Mouse (Mus musculus): ENCODE measurements around the gene Rundc3a.

The Rundc3a gene

DNA sequence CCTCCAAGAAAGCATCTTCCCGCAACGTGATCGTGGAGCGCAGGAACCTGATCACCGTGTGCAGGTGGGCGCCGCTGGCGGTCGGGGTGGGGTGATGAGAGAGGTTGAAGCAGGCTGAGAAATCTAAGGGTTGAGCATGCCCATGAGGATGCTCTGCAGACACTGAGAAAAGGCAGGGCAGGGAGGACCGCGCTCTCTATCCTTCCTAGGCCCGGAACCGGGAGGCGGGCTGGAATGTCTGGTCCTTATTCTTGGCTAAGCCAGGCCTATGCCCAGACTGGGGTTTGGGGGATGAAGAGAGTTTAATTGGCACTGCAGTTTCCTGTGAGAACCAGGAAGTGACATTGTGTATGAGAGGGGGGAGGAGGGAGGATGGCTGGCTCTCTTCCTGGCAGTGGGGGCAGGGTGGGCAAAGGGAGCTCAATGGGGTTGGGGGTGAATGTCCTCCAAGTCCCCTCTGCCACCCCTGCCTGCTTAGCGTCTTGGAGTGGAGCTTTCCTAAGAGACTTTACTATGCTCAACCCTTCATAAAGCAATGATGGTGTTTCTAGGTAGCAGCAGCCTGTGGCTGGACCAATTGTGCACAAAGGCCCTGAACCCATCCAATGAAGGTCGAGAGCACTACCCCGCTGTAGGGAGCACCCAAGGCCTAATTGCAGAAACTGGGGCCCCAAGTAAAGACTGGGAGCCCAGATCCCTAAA lies 667 bp downstream of the Rundc3a start:
- DNase-seq (ENCODE audit: low read depth): no peak

DNA sequence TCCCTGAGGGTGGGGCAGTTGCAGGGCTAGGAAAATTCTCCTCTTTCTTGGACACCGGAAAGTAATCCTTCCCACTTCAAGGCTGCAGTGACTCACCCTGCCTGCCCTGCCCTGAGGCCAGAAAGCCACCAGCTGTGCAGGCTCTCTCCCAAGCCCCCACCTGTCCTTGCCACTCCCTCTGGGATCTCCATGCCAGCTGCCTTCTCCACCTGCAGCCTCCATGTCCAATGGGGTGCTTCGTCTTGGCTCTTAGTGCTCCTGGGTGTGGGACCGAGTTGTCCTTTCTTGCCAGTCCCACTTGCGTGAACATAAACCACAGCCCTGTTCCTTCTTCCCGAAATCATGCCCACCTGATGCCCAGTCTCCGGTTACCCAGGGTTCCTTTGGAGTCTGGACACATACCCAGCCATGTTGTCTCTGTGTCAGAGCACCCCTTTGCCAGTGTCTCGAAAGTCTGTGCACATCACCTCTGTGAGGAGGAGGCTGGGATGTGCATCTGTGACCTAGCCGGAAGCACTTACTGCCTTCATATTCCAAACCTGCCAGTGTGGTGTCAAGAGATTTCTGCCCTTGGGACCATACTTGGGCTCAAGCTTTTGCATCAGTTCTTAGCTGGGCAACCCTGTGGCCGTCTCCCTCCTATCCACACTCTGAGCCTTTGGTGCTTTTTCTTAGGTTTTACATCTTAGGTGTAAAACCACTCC lies 1.4 kb downstream of the Rundc3a start:
- no peak for DNase-seq (ENCODE audit: low read depth)

DNA sequence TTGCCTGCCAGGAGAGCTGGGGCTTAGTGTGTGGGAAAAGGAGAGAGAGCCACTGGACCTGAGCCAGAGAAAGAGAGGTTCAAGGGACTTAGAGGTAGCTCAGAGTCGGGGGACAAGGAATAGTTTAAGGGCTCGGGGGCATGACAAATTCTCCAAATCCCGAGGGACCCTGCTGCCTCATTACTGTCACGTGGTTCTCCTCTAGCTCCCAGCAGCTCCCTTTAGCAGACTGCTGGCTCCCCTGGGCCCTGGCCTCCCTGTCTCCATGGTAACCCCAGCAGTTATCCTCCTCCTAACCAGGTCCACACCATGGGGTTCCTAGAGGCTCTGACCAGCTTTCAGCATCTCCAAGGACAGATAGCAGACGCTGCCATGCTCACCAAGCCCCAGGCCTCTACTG lies 2.0 kb downstream of the Rundc3a start:
- no peak for DNase-seq (ENCODE audit: low read depth)

DNA sequence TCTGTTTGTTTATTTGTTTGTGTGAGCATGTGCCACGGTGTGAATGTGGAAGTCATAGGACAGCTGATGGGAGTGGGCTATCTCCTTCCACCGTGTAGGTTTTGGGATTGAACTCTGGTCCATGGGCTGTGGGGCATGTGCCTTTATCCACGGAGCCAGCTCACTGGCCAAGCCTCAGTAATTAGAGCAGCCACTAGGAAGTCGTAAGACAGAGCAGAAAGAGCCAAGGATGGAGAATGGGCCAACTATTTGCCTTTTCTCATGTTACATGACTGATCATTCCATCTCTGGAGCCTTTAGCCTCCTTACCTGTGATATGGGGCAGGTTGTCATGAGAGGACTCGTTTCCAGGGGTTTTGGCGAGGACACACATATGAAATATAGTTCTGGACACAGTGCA lies 3.1 kb downstream of the Rundc3a start:
- no peak for DNase-seq (ENCODE audit: low read depth)

DNA sequence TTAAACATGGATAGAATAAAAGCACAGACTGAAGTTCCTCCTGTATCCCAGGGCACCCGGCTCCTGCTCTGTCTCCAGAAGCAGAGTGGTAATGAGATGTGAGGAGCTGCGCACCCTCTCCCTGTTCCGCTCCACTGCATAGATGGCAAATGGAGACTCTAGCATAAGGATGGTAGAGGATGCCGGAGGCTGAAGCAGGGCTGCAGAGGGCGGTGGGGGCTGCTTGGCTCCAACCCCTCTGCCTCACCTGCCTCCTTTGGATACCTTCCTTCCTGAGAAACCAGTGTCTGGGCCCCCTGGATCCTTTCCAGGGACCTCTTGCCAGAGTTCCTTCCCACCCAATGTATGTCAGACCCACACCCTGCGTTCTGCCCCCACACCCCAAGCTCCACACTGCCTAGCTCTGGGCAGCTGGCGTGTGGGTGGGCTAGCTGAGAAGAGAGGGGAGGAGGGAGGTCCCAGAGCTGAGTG lies 3.5 kb downstream of the Rundc3a start:
- DNase-seq (ENCODE audit: low read depth): no peak

DNA sequence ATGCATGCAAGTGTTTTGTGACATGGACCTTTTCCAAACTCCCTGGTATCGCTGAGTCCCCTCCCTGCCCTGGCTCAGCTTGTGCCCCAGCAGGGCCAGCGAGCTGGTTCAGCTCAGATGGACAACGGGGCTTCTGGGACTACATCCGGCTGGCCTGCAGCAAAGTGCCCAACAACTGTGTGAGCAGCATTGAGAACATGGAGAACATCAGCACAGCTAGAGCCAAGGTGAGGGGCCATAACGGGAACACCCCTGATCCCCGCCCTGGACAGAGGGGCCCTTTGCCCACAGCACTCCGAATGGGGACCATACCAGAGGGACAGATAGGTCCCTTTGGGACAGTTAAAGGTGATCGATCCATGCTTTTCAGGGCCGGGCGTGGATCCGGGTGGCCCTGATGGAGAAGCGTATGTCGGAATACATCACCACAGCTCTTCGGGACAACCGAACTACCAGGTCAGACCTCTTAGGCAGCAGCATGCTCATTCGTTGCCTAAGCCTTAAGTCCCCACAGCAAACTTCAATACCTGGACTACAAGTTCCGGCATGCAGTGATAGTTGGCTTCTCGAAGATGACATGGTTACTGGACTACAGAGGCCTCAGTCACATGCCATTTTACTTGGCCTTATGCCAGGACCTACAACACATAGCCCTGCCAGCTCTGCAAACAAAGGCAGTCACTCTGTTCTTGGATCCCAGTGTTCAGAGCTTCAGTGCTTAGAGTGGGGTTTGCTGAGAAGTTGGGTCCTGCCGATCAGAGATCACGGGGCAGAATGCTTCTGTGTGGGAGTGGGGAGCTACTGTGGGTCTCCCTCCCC lies 5.0 kb downstream of the Rundc3a start:
- DNase-seq (ENCODE audit: low read depth): no peak

DNA sequence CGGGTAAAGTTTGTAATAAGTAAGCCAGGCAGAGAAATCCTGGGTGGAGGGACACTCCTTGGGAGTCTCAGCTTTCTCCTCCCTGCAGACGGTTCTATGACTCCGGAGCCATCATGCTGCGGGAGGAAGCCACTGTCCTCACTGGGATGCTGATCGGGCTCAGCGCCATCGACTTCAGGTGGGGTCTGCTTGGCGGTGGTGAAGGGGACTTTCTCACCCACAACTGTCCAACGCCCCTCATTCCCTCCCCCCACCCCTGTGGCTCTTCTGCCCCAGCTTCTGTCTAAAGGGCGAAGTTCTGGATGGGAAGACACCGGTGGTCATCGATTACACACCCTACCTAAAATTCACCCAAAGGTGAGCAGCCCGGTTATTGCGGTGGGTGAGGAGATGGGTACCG lies 5.9 kb downstream of the Rundc3a start:
- DNase-seq (ENCODE audit: low read depth): no peak

DNA sequence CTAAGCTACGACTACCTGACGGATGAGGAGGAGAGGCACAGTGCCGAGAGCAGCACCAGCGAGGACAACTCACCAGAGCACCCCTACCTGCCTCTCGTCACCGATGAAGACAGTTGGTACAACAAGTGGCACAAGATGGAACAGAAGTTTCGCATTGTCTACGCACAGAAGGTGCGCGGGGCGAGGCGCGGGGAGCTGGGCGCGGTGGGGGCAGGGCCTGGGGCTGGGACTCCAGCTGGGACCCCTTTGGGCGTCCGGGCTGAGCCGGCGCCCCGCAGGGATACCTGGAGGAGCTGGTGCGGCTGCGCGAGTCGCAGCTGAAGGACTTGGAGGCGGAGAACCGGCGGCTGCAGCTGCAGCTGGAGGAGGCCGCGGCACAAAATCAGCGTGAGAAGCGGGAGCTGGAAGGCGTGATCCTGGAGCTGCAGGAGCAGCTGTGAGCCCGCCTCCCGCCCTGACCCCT lies 6.4 kb downstream of the Rundc3a start:
- DNase-seq (ENCODE audit: low read depth): no peak

DNA sequence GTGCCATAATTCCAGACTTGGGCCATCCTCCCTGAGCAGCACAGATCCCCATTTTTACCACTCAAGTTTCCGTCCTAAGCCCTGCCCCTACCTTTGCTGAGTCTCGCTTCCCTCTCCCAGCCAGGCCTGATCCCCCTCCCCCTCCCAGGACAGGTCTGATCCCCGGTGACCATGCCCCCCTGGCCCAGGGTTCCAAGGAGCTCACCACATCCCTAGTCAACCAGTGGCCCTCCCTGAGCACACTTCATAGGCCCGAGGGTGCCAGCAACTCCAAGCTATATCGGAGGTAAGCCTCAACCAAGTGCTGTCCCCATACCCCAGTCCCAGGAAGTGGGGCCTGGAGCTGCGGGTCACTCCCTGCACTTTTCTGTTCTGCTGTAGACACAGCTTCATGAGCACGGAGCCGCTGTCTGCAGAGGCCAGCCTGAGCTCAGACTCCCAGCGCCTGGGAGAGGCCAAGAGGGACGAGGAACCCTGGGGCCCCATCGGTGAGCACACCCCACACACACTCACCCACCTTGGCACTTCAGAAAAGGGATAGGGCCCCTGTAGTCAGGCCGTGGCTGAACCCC lies 7.4 kb downstream of the Rundc3a start:
- no peak for DNase-seq (ENCODE audit: low read depth)

DNA sequence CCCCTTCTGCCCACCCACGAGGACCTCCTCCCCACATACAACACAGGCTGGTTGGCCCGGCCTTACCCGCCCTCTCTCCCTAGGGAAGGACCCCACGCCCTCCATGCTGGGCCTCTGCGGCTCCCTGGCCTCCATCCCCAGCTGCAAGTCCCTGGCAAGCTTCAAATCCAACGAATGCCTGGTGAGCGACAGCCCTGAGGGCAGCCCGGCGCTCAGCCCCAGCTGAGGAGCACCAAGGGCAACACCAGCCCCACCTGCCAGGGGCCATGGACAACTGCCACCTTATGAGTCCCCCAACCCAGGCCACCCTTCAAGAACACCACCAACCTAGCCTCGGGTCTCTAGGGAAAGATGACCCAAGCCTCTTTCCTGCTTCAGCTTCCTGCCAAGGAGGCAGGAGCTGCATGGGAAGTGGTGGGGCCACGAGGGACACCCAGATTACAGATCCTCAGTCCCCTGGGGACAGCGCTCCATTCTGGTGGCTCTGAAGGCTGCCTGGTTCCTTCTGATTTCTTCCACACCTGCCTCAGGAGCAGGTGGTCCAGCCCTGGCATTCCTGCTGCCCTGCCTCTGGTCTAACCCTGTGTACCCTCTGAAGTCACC lies 8.8 kb downstream of the Rundc3a start:
- DNase-seq (ENCODE audit: low read depth): no peak

DNA sequence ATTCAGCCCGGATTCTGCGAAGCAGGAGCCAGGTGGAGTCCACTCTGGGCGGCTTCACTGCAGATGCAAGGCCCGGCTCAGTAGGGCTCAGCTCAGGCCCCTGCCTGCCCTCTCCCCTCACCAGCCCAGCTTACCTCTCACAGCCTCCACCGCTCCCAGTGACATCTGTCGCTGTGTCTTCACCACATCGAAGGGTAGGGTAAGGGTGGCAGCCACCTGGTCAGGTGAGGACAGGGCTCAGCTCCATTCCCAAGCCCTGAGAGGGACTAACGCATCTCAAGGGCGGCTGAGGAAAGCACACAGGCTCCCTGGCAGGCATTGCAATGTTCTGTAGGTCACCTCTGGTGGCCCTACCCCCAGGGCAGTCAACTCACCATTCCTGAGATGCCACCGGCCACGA lies 10.5 kb downstream of the Rundc3a start:
- no peak for DNase-seq (ENCODE audit: low read depth)

DNA sequence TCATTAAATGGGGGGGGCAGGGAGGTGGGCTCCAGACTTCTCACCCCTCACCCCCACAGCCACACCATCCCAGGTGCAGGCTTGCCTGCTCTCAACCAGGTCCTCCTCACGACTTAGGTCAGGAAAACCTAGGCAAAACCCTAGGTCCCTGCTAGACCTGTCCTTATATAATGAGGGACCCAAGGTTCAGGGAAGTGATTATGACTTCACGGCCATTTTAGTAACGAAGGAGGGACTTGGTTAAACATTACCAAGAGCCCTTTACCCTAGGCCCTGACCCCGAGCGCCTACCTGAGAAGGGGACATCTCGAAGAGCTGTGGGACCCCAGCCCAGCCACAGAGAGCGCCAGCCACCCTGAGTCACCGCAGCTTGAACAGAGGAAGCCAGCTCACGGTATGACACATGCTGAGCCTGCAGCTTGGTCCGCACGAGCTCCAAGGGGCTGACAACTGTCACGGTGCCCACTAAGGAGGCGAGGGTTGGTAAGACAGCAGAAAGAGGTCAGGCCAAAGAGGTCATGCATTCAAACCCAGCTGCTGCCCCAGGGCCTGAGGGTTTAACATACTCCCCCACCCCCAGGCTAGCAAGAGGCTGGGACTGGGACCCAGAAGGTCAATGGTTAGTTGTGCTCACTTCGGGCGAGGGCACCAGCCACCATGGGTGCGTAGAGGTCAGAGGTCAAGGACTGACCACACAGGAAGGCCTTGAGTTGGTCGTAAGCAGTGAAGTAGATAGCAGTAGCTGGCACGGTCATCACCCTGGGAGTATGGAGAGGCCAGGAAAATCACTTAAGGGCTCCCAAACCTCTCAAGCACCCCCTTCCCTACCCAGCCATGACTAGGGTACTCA lies 11.2 kb downstream of the Rundc3a start:
- DNase-seq (ENCODE audit: low read depth): no peak

DNA sequence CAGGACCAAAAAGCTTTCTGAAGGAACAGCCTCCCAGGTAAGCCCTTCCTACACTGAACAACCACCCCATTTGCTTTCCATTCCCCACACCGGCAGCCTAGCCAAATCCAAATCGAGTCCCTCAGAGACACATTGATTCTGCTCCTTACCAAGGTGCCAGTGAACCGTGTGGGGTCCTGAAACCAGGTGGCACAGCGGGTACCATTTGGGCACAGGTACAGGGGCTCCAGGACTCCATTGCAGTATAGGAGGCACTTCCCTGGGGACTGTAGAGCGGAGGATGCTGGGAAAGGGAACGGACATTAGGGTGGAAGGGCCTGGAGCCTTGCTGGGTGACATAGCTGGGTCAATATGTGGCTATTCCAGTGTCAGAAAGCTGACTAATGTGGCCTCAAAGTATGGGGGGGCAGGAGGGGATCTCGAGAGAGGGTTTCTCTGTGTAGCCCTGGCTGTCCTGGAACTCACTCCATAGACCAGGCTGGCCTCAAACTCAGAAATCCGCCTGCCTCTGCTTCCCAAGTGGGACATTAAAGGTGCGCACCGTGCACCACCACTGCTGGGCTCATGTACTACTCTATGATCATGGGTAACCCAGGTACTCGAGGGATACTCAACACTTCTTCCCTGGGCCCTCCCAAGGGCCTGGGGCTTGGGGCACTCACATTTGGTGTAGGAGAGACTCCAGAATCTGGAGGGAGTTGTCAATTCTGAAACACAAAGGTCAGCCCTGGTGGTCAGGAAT lies 12.5 kb downstream of the Rundc3a start:
- no peak for DNase-seq (ENCODE audit: low read depth)

DNA sequence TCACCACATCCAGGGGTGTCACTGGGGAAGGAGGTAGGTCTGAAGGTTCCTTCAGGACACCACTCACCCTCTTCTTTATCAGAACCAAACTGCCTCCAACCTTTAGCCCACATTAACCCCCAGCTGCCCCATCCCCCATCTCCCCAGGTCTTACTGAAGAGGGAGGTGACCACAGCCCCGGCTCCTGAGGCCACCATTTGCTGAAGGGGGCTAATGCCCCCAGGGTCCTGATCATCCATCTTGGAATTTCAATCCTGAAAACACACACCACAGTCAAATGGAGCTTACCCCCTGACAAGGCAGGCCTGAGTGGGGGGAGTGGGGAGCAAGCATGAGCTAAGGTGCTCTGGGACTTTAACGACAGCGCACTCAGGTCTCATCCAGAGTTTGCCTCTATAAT lies 13.2 kb downstream of the Rundc3a start:
- DNase-seq (ENCODE audit: low read depth): no peak

DNA sequence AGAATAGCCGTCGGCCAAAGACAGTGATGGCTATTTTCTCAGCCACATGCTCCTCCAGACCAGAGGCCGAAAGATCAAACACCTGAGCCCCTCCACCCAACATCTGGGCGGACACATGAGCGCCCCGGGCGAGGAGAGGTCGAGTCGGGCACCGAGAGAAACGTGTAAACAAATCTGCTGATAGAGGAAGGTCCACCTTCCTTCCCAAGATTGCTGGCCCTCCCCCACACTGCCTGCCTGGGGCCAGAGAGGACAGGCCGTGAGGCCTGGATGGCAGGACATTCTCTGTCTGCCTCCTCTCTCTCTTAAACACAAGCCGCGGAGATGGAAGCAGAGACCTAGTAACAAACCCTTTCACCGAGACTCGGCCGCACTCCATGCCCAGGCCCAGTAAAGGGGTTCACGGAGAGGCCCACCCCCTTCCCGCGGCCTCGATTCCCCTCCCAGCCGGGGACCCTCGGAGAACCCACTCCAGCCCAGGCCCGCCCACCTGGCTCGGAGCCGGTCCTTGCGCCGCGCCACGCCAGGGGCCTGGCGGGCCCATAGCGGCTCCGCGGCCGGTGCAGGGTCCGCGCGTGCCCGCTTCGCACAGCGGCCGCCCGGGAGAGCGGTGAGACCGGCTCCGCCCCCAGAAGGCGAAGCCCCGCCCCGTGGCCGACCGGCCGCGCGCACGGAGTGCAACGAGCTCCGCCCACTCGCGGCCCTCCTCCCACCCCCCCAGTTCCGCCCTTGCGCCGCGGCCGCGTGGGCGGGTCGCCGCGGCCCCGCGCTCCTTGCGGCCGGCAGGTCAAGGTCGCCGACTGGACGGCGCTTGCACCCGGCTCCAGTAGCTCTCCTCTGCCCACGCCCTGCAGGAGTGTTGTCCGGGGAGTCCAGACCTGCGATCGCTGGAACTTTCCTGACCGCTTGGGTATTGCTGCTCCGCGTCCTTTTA lies 14.0 kb downstream of the Rundc3a start:
- peak; percentile 65 for DNase-seq (ENCODE audit: low read depth)

DNA sequence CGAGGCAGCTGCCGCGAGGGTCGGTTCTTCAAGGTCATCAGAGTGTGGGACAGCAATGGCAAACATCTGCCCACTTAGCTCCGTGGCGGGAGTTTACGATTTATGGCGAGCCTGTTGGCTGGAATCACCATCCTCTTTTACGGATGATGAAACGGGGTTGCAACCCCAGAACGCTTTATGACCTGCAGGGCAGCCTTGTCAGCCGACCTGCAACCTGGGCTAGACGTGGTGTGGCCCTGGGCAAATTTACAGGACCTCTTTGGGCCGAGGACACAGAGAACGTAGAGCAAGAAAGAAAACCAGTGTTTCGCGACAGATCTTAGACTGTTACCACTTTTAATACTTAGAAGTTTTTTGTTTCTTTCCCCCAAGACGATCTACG lies 14.6 kb downstream of the Rundc3a start, which contains the start of gene Slc25a39:
Gene Slc25a39, minus strand, starts transcription at position 113 of the 382 bp plus-strand sequence.
- DNase-seq (ENCODE audit: low read depth): peak; percentile 36

DNA sequence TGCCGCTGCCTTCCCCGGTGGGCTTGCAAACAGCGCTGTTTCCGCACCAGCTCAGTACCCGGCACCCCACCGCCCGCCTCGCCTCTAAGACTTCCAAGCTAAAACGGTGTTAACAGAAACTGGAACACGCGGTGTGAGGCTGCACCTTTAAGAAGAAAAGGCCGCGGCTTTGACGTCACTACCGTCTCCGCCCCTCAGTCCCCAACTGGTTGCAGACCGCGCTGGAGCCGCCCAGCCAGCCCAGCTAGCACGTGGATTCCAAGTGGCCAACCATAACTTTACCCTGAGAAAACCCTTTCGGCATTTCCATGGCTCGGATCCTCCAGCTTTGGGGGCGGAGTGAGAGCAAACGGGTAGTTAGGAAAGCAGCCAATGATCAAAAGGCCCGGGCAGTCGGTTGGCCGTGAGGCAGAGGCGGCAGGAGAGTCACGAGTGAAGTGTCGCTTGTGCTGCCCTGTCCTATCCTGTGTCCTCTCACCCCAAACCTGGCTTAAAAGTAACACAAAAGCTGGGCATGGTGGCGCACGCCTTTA lies 15.2 kb downstream of the Rundc3a start:
- peak; percentile 98 for DNase-seq (ENCODE audit: low read depth)

DNA sequence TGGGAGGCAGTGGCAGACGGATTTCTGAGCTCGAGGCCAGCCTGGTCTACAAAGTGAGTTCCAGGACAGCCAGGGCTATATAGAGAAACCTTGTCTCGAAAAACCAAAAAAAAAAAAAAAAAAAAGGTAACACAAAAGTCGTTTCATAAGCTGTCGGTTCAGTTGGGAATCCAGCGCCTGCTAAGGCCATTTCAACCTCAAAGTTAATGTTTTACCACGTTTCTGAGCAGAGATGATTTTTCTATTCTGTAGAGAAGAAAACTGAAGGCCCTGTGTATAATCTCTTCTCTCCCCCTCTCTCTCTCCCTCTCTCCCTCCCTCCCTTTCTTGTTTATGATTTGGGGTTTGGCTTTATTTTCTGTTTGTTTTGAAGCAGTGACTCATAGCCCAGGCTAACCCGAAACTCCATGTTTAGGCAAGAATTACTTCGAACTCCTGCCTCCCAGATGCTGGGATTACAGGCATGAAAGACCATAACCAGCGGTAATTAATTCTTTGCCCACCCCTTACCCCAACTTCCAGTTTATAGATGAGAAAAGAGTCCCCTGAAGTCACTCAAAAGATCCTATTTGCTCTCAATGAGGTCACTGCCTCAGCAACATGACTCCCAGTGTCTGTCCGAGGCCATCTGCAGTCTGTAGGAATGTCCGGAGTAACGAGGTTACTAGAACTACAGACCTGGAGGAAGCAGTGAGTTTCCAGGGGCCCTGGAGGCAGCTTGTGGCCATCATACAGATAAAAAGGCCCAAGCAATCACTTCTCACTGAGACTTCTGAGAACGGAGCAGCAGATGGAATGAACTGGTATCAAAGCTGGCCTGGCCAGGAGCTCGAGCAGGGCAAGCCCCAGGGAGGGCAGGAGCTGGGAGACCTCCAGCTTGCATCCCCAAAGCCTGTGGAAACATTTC lies 15.9 kb downstream of the Rundc3a start:
- DNase-seq (ENCODE audit: low read depth): no peak
